Mouse (Mus musculus) liver, adult 2 months (tissue): Measurements from ENCODE around the gene Morc3. TPM values are rescaled to one million over a fixed set of nuclear protein-coding genes. Genes with fewer than 3 reads are reported as not detected.

Experiments
- DNase-seq: peaks from one replicate; pipeline ENCODE4 v3.0.0-alpha.2; 2011; ENCODE audit warnings: low read depth, low spot score; ENCODE audit errors: extremely low read depth
- H3K27ac ChIP-seq: fragments of 200-500 bp; replicated peaks from 2 replicates; pipeline ENCODE4 v1.5.1; 2012; ENCODE audit warnings: low read depth, mild to moderate bottlenecking, control low read depth, inconsistent platforms, low read length; ENCODE audit not compliant: insufficient read depth
- H3K27me3 ChIP-seq: fragments of 200-500 bp; 2 replicates; pipeline ENCODE4 v1.6.1; 2012; ENCODE audit warnings: mild to moderate bottlenecking, moderate library complexity, low read length, inconsistent platforms; ENCODE audit not compliant: control insufficient read depth, insufficient read depth
- H3K36me3 ChIP-seq: fragments of 200-500 bp; 2 replicates; pipeline ENCODE4 v1.6.1; 2012; ENCODE audit warnings: low read length, inconsistent platforms; ENCODE audit not compliant: control insufficient read depth, insufficient read depth
- H3K4me1 ChIP-seq: fragments of 200-500 bp; 2 replicates; pipeline ENCODE4 v1.6.1; 2011; ENCODE audit warnings: low read length; ENCODE audit not compliant: control insufficient read depth, insufficient read depth
- H3K4me3 ChIP-seq: fragments of 200-500 bp; 2 replicates; pipeline ENCODE4 v1.5.1; 2011; ENCODE audit warnings: low read depth, mild to moderate bottlenecking, control low read depth, low read length, moderate library complexity; ENCODE audit not compliant: insufficient read depth
- H3K79me2 ChIP-seq: fragments of 200-500 bp; 2 replicates; pipeline ENCODE4 v1.6.1; 2012; ENCODE audit warnings: inconsistent platforms, mild to moderate bottlenecking, low read length, moderate library complexity; ENCODE audit not compliant: control insufficient read depth, insufficient read depth
- H3K9ac ChIP-seq: fragments of 200-500 bp; 2 replicates; pipeline ENCODE4 v1.6.1; 2012; ENCODE audit warnings: low read depth, mild to moderate bottlenecking, control low read depth, inconsistent platforms, low read length
- CTCF ChIP-seq: fragments of 200-500 bp; IDR thresholded peaks from 2 replicates; pipeline ENCODE4 v1.5.1; 2011; ENCODE audit warnings: low read depth, low read length, control low read depth
- POLR2A ChIP-seq: fragments of 200-500 bp; IDR thresholded peaks from 2 replicates; pipeline ENCODE4 v1.6.1; 2011; ENCODE audit warnings: low read length, control low read depth; ENCODE audit not compliant: insufficient read depth; ENCODE audit errors: extremely low read depth
- WGBS: fragments of 180-500 bp; shearing (Covaris S2); methylation state at CpG from one replicate; pipeline ENCODE4 v1.1.7; 2018; 5-methylcytosine and 5-hydroxymethylcytosine counted together
- polyA plus RNA-seq: library from polyadenylated mRNA; depleted of rRNA; stranded (reverse); fragments of >200 nt; gene quantifications from 2 replicates; pipeline ENCODE4 v1.2.3, GENCODE M21; 2012; rRNA removed
- total RNA-seq: library from RNA; depleted of rRNA; stranded (reverse); fragments of >200 nt; gene quantifications from 2 replicates; pipeline ENCODE4 v1.2.3, GENCODE M21; 2014; rRNA removed

The Morc3 gene
- total and polyA plus RNA-seq, 2 experiments, result 2.7 to 26.8 TPM

- peaks cover 3% of the 10 kb centered on the region; the same call in 1 of the 2 replicates for H3K79me2 ChIP-seq
- H3K4me1 ChIP-seq, result peaks cover 11% of the 10 kb centered on the region
- H3K9ac ChIP-seq, result no peak overlapping the region
- H3K36me3 ChIP-seq, result no peaks in the 10 kb centered on the region
- H3K27me3 ChIP-seq, result no peaks in the 10 kb centered on the region
- no peak overlapping the region for H3K27ac ChIP-seq
- no peak overlapping the region for H3K4me3 ChIP-seq
- TF ChIP-seq POLR2A, result no peak
- no peak for TF ChIP-seq CTCF
- 70% methylated on average over 4 of the region's 4 CpGs for WGBS
- DNase-seq, result no peak
Measured at GRCm38 (mm10) chr16:93920673-93921072, 88.8 kb downstream of the Morc3 start.

DNA sequence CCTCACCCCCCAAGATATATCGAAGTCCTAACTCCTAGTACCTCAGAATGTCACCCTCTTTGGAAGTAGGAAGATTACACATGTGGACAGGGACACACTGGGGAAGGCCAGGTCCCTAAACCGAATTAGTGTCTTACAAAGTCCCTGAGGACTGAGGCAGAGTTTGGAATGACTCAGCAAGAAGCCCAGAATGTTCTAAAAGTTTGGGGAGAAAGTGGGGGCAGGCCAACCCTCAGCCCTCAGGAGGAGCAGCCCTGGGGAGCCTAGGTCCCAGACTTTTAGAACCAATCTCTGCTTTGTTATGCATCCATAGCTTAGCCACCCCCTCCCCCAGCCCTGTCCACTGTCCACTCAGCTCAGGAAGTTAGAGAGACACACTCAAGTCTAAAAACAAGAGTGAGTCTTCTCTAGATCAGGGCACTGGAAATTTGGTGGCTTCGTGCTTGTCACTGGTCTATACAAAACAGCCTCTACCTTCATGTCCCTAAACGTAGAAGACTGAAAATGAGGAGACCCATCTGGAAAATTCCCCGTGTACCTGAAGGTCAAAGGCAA lies 91.0 kb downstream of the Morc3 start:
- DNase-seq, result no peak
- no peaks in the 10 kb centered on the region for H3K36me3 ChIP-seq
- H3K27ac ChIP-seq, result no peak overlapping the region
- WGBS, result 85% methylated on average over 5 of the region's 5 CpGs
- no peak overlapping the region for H3K9ac ChIP-seq
- H3K4me1 ChIP-seq, result peaks cover 13% of the 10 kb centered on the region
- no peaks in the 10 kb centered on the region for H3K27me3 ChIP-seq
- H3K79me2 ChIP-seq, result peaks cover 3% of the 10 kb centered on the region; the same call in 1 of the 2 replicates
- no peak for TF ChIP-seq CTCF
- no peak for TF ChIP-seq POLR2A
- H3K4me3 ChIP-seq, result no peak overlapping the region

- Histone ChIP-seq H3K4me1 (peaks cover 13% of the 10 kb centered on the region), H3K27ac (no peak overlapping the region), H3K4me3 (no peak overlapping the region), H3K27me3 (no peaks in the 10 kb centered on the region), H3K36me3 (no peaks in the 10 kb centered on the region), H3K79me2 (peaks cover 3% of the 10 kb centered on the region; the same call in 1 of the 2 replicates), H3K9ac (no peak overlapping the region)
- WGBS, result 71% methylated on average over 7 of the region's 7 CpGs
- TF ChIP-seq POLR2A (no peak), CTCF (no peak)
- no peak for DNase-seq
Measured at GRCm38 (mm10) chr16:93923788-93924187, 91.9 kb downstream of the Morc3 start.

Other genes starting within 250 kb of the Morc3 start
- 9.7 and 10.1 TPM in 2 replicates for gene Setd4, start 228.1 kb upstream of the Morc3 start, total RNA-seq
- gene Setd4, start 228.1 kb upstream of the Morc3 start, polyA plus RNA-seq, result 7.9 and 10.4 TPM in 2 replicates
- gene Cbr1, start 226.3 kb upstream of the Morc3 start, total RNA-seq, result 125 and 126 TPM in 2 replicates
- 194 and 308 TPM in 2 replicates for gene Cbr1, start 226.3 kb upstream of the Morc3 start, polyA plus RNA-seq
- not detected in 2 replicates for gene Gm5678, start 204.0 kb upstream of the Morc3 start, total RNA-seq
- not detected in 2 replicates for gene Gm5678, start 204.0 kb upstream of the Morc3 start, polyA plus RNA-seq
- 0.92 and 1.8 TPM in 2 replicates for gene Cbr3, start 148.9 kb upstream of the Morc3 start, total RNA-seq
- 0.55 and 0.72 TPM in 2 replicates for gene Cbr3, start 148.9 kb upstream of the Morc3 start, polyA plus RNA-seq
- 12.1 and 33.2 TPM in 2 replicates for gene Dop1b, start 120.2 kb upstream of the Morc3 start, total RNA-seq
- gene Dop1b, start 120.2 kb upstream of the Morc3 start, polyA plus RNA-seq, result 30.3 TPM in 2 replicates
- 1.6 and 3.0 TPM in 2 replicates for gene Chaf1b, start 51.8 kb downstream of the Morc3 start, total RNA-seq
- 0.81 and 1.1 TPM in 2 replicates for gene Chaf1b, start 51.8 kb downstream of the Morc3 start, polyA plus RNA-seq
- gene Cldn14, start 176.7 kb downstream of the Morc3 start, total RNA-seq, result 8.4 and 14.2 TPM in 2 replicates
- 37.4 and 39.5 TPM in 2 replicates for gene Cldn14, start 176.7 kb downstream of the Morc3 start, polyA plus RNA-seq